Mouse (Mus musculus) stomach, embryonic 14.5 days (tissue): ENCODE data around the gene Alad. TPM values are rescaled to one million over a fixed set of nuclear protein-coding genes. Genes with fewer than 3 reads are reported as not detected.

ENCODE experiments used
- ATAC-seq: fragments of 200-750 bp; cut with Nextera tagmentation; 2 replicates; pipeline ENCODE4 v1.8.0; 2017; ENCODE audit warnings: low read depth, moderate TSS enrichment; ENCODE audit not compliant: insufficient number of reproducible peaks, insufficient read depth, low FRiP score
- H3K27ac ChIP-seq: fragments of 300-500 bp; sonication (generic); 2 replicates; pipeline ENCODE4 v1.5.1; 2014; ENCODE audit warnings: mild to moderate bottlenecking, low read length, moderate library complexity, mixed read lengths
- H3K27me3 ChIP-seq: fragments of 300-500 bp; sonication (generic); 2 replicates; pipeline ENCODE4 v1.6.1; 2014; ENCODE audit warnings: low read length, control low read depth, mixed read lengths; ENCODE audit not compliant: control insufficient read depth, insufficient read depth
- H3K36me3 ChIP-seq: fragments of 300-500 bp; sonication (generic); 2 replicates; pipeline ENCODE4 v1.6.1; 2014; ENCODE audit warnings: mild to moderate bottlenecking, control low read depth, low read length, moderate library complexity, mixed read lengths; ENCODE audit not compliant: control insufficient read depth, insufficient read depth
- H3K4me1 ChIP-seq: fragments of 300-500 bp; sonication (generic); 2 replicates; pipeline ENCODE4 v1.6.1; 2014; ENCODE audit warnings: low read length, control low read depth, mixed read lengths; ENCODE audit not compliant: control insufficient read depth, insufficient read depth
- H3K4me2 ChIP-seq: fragments of 300-500 bp; sonication (generic); replicated peaks from 2 replicates; pipeline ENCODE4 v1.6.1; 2014; ENCODE audit warnings: low read depth, low read length, control low read depth
- H3K4me3 ChIP-seq: fragments of 300-500 bp; sonication (generic); 2 replicates; pipeline ENCODE4 v1.5.1; 2014; ENCODE audit warnings: low read depth, low read length, control low read depth
- H3K9ac ChIP-seq: fragments of 300-500 bp; sonication (generic); replicated peaks from 2 replicates; pipeline ENCODE4 v1.6.1; 2014; ENCODE audit warnings: low read depth, mild to moderate bottlenecking, control low read depth, low read length, moderate library complexity, mixed read lengths
- H3K9me3 ChIP-seq: fragments of 300-500 bp; sonication (generic); 2 replicates; pipeline ENCODE4 v1.6.1; 2016; ENCODE audit warnings: low read depth, low read length, control low read depth; ENCODE audit not compliant: control insufficient read depth
- WGBS: fragments of 180-500 bp; shearing (Covaris S2); extraction: QIAGEN DNeasy Blood & Tissue Kit; methylation state at CpG from one replicate; pipeline ENCODE4 v1.1.7; 2014; 5-methylcytosine and 5-hydroxymethylcytosine counted together
- polyA plus RNA-seq: library from polyadenylated mRNA; unstranded; fragments of >200 nt; fragmentation: Nextera tagmentation; extraction: Ambion mirVana; gene quantifications from 2 replicates; pipeline ENCODE4 v1.2.1, GENCODE M21; 2014

The Alad gene
- polyA plus RNA-seq, 1 experiment from 2014 or later, result 126 TPM

DNA sequence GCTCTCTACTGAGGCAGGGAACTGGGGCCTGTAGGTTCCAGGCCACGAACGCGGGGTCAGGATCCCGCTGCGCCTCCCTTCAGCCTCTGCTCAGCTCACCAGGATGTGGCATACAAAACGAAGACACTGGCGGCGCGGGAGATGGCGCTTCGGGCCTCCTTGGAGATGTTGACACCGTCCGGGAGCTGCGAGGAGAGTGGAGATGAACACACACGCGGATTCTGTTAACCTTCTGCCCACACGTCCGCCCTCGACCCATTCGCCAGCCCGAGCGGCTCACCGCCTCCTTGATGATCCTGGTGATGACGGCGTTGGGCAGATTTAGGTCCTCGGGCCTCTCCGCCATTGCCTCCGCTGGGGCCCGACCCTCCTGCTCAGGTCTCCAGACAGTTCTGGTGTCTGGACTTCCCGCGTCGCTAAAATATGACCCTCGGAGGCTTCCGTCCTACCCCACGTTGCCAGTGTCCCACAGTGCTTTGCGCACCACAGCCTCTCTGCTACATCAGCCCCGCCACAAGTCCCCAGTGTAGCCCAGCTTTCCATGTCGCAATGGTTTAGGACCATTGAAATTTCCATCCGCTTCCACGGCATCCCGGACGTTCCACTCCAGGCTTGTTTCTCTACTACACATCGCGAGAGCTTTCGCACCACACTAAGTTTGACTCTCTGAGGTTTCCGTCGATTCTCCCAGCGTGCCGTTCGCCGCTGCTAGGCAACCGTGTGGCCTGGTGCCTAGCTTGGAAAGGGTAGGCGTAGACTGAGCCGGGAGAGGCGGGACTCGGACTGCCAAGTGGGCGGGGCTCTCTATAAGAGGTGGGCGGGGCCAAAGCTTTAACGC lies 5.2 kb upstream of the Alad start, which contains the start of the genes Pole3 and 4933430I17Rik:
Pole3 (minus strand) TSS at position 418 of the 838 bp plus-strand sequence.
4933430I17Rik (plus strand) TSS at position 719 of the 838 bp plus-strand sequence.
- under 1% methylated on average over 59 of the region's 59 CpGs for WGBS
- Histone ChIP-seq H3K27ac (peak within 1 kb of the TSS; percentile 91; the same call in 1 of the 2 replicates), H3K27me3 (no peaks in the 10 kb centered on the region), H3K36me3 (peaks cover 8% of the 10 kb centered on the region), H3K4me2 (peak within 1 kb of the TSS; percentile 88), H3K4me3 (peak within 1 kb of the TSS; percentile 70), H3K4me1 (peaks cover 7% of the 10 kb centered on the region; the same call in 1 of the 2 replicates), H3K9me3 (no peaks in the 10 kb centered on the region), H3K9ac (peak within 1 kb of the TSS; percentile 77)
- ATAC-seq, result peak; percentile 99

DNA sequence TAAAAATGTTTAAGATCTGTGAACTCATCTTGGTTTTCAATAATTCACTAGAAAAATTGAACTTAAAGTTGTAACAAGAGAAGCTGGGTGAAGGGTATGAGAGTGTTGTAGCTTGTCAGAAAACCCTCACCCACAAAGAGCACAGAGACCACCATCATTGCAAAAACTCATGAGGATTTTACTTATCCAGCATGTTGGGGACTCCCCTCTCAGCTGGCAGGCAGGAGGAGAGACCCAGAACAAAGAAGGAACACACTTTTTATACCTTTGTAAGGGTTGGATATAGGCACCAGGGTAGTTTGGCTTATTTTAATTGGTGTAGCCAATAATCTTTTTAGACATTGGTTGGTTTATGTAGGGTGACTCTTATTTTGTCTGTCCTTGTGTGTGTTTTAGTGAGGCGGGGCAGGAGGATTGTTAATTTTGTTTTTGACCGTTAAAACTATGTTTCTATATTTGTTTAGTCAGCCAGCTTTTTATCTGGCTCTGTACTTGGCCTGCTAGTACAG lies 1.2 kb upstream of the Alad start:
- Histone ChIP-seq H3K9me3 (no peaks in the 10 kb centered on the region), H3K27me3 (no peaks in the 10 kb centered on the region), H3K4me1 (peaks cover 27% of the 10 kb centered on the region), H3K36me3 (peaks cover 8% of the 10 kb centered on the region), H3K4me2 (no peak overlapping the region), H3K27ac (no peak overlapping the region), H3K9ac (no peak overlapping the region), H3K4me3 (0 out of 2 replicates have a peak overlapping the region, but pooled peaks have one; percentile 69)
- WGBS, result 79% methylated on average over 2 of the region's 2 CpGs
- no peak for ATAC-seq

DNA sequence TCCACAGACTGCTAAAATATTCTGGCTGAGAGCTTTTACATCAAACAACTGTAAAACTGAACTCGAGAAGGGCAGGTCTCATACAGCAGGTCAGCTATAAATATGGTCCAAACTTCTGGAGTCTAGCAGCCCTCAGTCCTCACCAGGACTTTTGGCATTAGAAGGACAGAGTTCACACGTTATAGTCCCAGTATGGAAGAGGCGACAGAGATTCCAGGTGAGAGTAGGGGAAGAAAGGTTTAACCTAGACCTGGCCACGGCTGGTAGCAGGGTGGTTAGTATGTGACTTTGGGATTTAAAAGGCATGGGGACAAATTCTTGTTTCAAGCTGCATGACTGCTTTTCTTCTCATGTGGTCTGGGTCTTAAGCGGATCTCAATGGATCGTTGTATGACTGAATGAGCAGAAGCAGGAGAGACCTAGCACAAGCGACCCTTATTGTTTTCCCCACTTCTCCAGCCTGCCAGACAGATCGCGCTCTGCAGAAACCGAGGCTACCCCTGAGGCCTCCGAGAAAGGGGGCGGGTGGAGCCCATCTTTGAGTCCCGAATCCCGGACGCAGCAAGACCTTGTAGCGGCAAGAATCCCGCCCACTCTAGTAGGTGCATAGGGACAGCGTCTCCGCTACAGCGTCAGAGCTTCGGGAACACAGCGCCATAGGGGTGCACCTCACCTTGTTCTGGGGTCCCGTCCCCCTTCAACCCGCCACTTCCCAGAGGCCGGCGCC lies 433 bp downstream of the Alad start:
- H3K9ac ChIP-seq, result peak overlapping the region; percentile 65
- no peaks in the 10 kb centered on the region for H3K9me3 ChIP-seq
- peak overlapping the region; percentile 92 for H3K27ac ChIP-seq
- H3K4me3 ChIP-seq, result peak overlapping the region; percentile 69
- H3K4me2 ChIP-seq, result peak overlapping the region; percentile 67
- no peaks in the 10 kb centered on the region for H3K27me3 ChIP-seq
- peak; percentile 66 for ATAC-seq
- H3K36me3 ChIP-seq, result peaks cover 8% of the 10 kb centered on the region
- peaks cover 35% of the 10 kb centered on the region for H3K4me1 ChIP-seq
- WGBS, result 1% methylated on average over 26 of the region's 26 CpGs

GRCm38 (mm10) chr4:62518416-62519121 lies 1.1 kb downstream of the Alad start:
- Histone ChIP-seq H3K4me3 (peak overlapping the region; percentile 69), H3K9me3 (no peaks in the 10 kb centered on the region), H3K9ac (peak overlapping the region; percentile 65), H3K36me3 (peaks cover 11% of the 10 kb centered on the region), H3K27me3 (no peaks in the 10 kb centered on the region), H3K4me1 (peaks cover 30% of the 10 kb centered on the region), H3K4me2 (peak overlapping the region; percentile 67), H3K27ac (peak overlapping the region; percentile 92)
- 32% methylated on average over 13 of the region's 13 CpGs for WGBS
- ATAC-seq, result peak; percentile 20; the same call in 1 of the 2 replicates

GRCm38 (mm10) chr4:62517538-62518415 lies 1.9 kb downstream of the Alad start:
- peak overlapping the region; percentile 65; the same call in 1 of the 2 replicates for H3K9ac ChIP-seq
- ATAC-seq, result no peak
- 66% methylated on average over 10 of the region's 10 CpGs for whole genome bisulfite sequencing
- peaks cover 16% of the 10 kb centered on the region for H3K36me3 ChIP-seq
- H3K4me1 ChIP-seq, result peaks cover 30% of the 10 kb centered on the region
- H3K27me3 ChIP-seq, result no peaks in the 10 kb centered on the region
- H3K9me3 ChIP-seq, result no peaks in the 10 kb centered on the region
- H3K4me2 ChIP-seq, result peak overlapping the region; percentile 67
- H3K4me3 ChIP-seq, result peak overlapping the region; percentile 69
- peak overlapping the region; percentile 92; the same call in 1 of the 2 replicates for H3K27ac ChIP-seq

DNA sequence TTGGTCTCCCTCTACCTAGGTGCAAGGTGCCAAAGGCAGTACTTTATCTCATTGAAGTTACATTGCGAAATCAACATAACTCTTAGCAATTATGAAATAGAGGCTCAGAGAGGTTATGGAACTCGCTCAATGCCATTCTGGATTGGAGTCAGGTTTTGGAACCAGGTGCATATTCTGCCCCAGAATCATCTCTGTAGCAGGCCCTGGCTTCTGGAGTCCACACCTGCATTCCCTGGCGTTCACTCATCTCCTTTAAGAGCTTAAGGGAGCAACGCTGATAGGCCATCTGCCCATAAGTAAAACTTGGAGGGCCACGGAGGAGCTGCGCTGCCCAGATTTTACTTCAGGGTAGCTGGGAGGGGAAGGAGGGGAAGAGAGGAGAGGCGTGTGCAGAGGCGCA lies 2.7 kb downstream of the Alad start:
- H3K9ac ChIP-seq, result no peak overlapping the region
- WGBS, result 80% methylated on average over 8 of the region's 8 CpGs
- ATAC-seq, result no peak

GRCm38 (mm10) chr4:62516579-62516978 lies 3.1 kb downstream of the Alad start:
- peak overlapping the region; percentile 45; the same call in 1 of the 2 replicates for H3K27ac ChIP-seq
- H3K9ac ChIP-seq, result no peak overlapping the region
- no peak overlapping the region for H3K4me3 ChIP-seq
- no peaks in the 10 kb centered on the region for H3K9me3 ChIP-seq
- H3K27me3 ChIP-seq, result no peaks in the 10 kb centered on the region
- H3K4me1 ChIP-seq, result peaks cover 30% of the 10 kb centered on the region
- 71% methylated on average over 1 of the region's 1 CpGs for WGBS
- peaks cover 24% of the 10 kb centered on the region for H3K36me3 ChIP-seq
- peak; percentile 66; the same call in 1 of the 2 replicates for ATAC-seq
- H3K4me2 ChIP-seq, result peak overlapping the region; percentile 11; the same call in 1 of the 2 replicates

More for the DNA sequence above, 2.7 kb downstream of the Alad start:
- peak overlapping the region; percentile 49; the same call in 1 of the 2 replicates for H3K27ac ChIP-seq
- H3K4me1 ChIP-seq, result peaks cover 30% of the 10 kb centered on the region
- peaks cover 19% of the 10 kb centered on the region for H3K36me3 ChIP-seq
- no peaks in the 10 kb centered on the region for H3K9me3 ChIP-seq
- H3K4me3 ChIP-seq, result no peak overlapping the region
- peak overlapping the region; percentile 11; the same call in 1 of the 2 replicates for H3K4me2 ChIP-seq
- no peaks in the 10 kb centered on the region for H3K27me3 ChIP-seq
